ENCODE assay signal across 8 mouse cellular contexts in genomic region chr13:52981441-52982281, GRCm38 (mm10). TPM values are rescaled to one million over a fixed set of nuclear protein-coding genes. Genes with fewer than 3 reads are reported as not detected.
DNase-seq lines count a peak whose midpoint lies in the region; ATAC-seq and TF ChIP-seq lines count a peak whose summit lies in the region.

No protein-coding gene starts in this region.

- no peaks in the 10 kb centered on the region for H3K36me3 ChIP-seq in embryonic facial prominence, embryonic 11.5 days (replicated peaks; ENCODE audit: control insufficient read depth, insufficient read depth, low read depth, low read length)
- no peaks in the 10 kb centered on the region for H3K36me3 ChIP-seq in heart, embryonic 10.5 days
- no peaks in the 10 kb centered on the region for H3K36me3 ChIP-seq in kidney, embryonic 16.5 days (ENCODE audit: insufficient read depth, low read length)
- H3K36me3 ChIP-seq in liver, embryonic 14.5 days (replicated peaks; ENCODE audit: control insufficient read depth, insufficient read depth, low read depth), result no peaks in the 10 kb centered on the region

- no peaks in the 10 kb centered on the region for H3K9me3 ChIP-seq in embryonic facial prominence, embryonic 11.5 days (replicated peaks; ENCODE audit: control insufficient read depth, low read length)
- no peaks in the 10 kb centered on the region for H3K9me3 ChIP-seq in heart, embryonic 10.5 days
- H3K9me3 ChIP-seq in kidney, embryonic 16.5 days (ENCODE audit: low read length), result no peaks in the 10 kb centered on the region
- no peaks in the 10 kb centered on the region for H3K9me3 ChIP-seq in liver, embryonic 14.5 days (ENCODE audit: control insufficient read depth, low read length)

- TF ChIP-seq CTCF in liver, embryonic 14.5 days (IDR thresholded peaks at IDR 0.05; ENCODE audit: low read depth), result no peak

- peak overlapping the region; percentile 97 for H3K4me2 ChIP-seq in embryonic facial prominence, embryonic 11.5 days (ENCODE audit: low read depth, low read length)
- H3K4me2 ChIP-seq in kidney, embryonic 16.5 days (replicated peaks; ENCODE audit: low read depth, low read length), result peak overlapping the region; percentile 100
- peak overlapping the region; percentile 70 for H3K4me2 ChIP-seq in liver, embryonic 14.5 days (ENCODE audit: low read depth)

- DNase-seq in B cell, adult 2 months, result peak; percentile 45 to 47
- peak; percentile 51 for DNase-seq in adipocyte (ENCODE audit: low spot score)
- DNase-seq in embryonic facial prominence, embryonic 11.5 days (ENCODE audit: low spot score), result peak; percentile 48
- peak; percentile 84 for DNase-seq in heart, embryonic 10.5 days (ENCODE audit: low spot score)
- no peak for DNase-seq in liver, embryonic 14.5 days (ENCODE audit: low read depth in 3 of 3, low spot score in 3 of 3)
- peak; percentile 61 for DNase-seq in naive thymus-derived CD4-positive, alpha-beta T cell, adult 2 months (ENCODE audit: low read depth)
- DNase-seq in thymus, adult 18-20 months, result peak; percentile 32 to 48

- H3K9ac ChIP-seq in embryonic facial prominence, embryonic 11.5 days (replicated peaks; ENCODE audit: low read length), result peak overlapping the region; percentile 57
- H3K9ac ChIP-seq in kidney, embryonic 16.5 days (replicated peaks; ENCODE audit: low read length), result peak overlapping the region; percentile 84
- no peak overlapping the region; the same call in 1 of the 2 replicates for H3K9ac ChIP-seq in liver, embryonic 14.5 days (replicated peaks)

- peaks cover 3% of the 10 kb centered on the region for H3K4me1 ChIP-seq in embryonic facial prominence, embryonic 11.5 days (ENCODE audit: control insufficient read depth, insufficient read depth, low read length)
- peaks cover 36% of the 10 kb centered on the region for H3K4me1 ChIP-seq in heart, embryonic 10.5 days
- H3K4me1 ChIP-seq in kidney, embryonic 16.5 days (ENCODE audit: insufficient read depth, low read length), result peaks cover 27% of the 10 kb centered on the region
- H3K4me1 ChIP-seq in liver, embryonic 14.5 days (replicated peaks; ENCODE audit: control insufficient read depth in 2 of 2, insufficient read depth in 2 of 2, low read length in 1 of 2), result peaks cover 0 to 9% of the 10 kb centered on the region in 2 experiments; a peak in 1 of 4 replicates

- peak; percentile 7; the same call in 1 of the 2 replicates for ATAC-seq in embryonic facial prominence, embryonic 11.5 days (replicated peaks; ENCODE audit: insufficient number of reproducible peaks, low FRiP score, low TSS enrichment, low read depth)
- peak; percentile 5 for ATAC-seq in kidney, embryonic 16.5 days (ENCODE audit: low FRiP score, low TSS enrichment)
- peak; percentile 5; the same call in 1 of the 2 replicates for ATAC-seq in liver, embryonic 14.5 days (ENCODE audit: insufficient read depth)

- 1% methylated on average over 51 of the region's 51 CpGs for WGBS in embryonic facial prominence, embryonic 11.5 days
- under 1% methylated on average over 51 of the region's 51 CpGs for WGBS in heart, embryonic 10.5 days
- 1% methylated on average over 51 of the region's 51 CpGs for WGBS in kidney, embryonic 16.5 days
- WGBS in liver, embryonic 14.5 days (ENCODE audit: insufficient replicate concordance), result 1% methylated on average over 51 of the region's 51 CpGs

- no peak for TF ChIP-seq EP300 in liver, embryonic 14.5 days (IDR thresholded peaks at IDR 0.05; ENCODE audit: low read depth)

- no peaks in the 10 kb centered on the region for H3K27me3 ChIP-seq in embryonic facial prominence, embryonic 11.5 days (ENCODE audit: control insufficient read depth, insufficient read depth, low read length)
- H3K27me3 ChIP-seq in heart, embryonic 10.5 days (ENCODE audit: insufficient read depth, poor library complexity, severe bottlenecking), result no peaks in the 10 kb centered on the region; the same call in 1 of the 2 replicates
- H3K27me3 ChIP-seq in kidney, embryonic 16.5 days (ENCODE audit: insufficient read depth, low read length), result peaks cover 2% of the 10 kb centered on the region; the same call in 1 of the 2 replicates
- peaks cover 64% of the 10 kb centered on the region for H3K27me3 ChIP-seq in liver, embryonic 14.5 days (ENCODE audit: control insufficient read depth, insufficient read depth, low read length)

- peak overlapping the region; percentile 89 for H3K4me3 ChIP-seq in embryonic facial prominence, embryonic 11.5 days (ENCODE audit: low read depth, low read length)
- peak overlapping the region; percentile 92 for H3K4me3 ChIP-seq in heart, embryonic 10.5 days
- H3K4me3 ChIP-seq in kidney, embryonic 16.5 days (ENCODE audit: low read length), result peak overlapping the region; percentile 96
- peak overlapping the region; percentile 51 to 64 for H3K4me3 ChIP-seq in liver, embryonic 14.5 days (ENCODE audit: insufficient read depth in 1 of 2, low read depth in 2 of 2, low read length in 2 of 2)

- H3K27ac ChIP-seq in embryonic facial prominence, embryonic 11.5 days (replicated peaks; ENCODE audit: low read depth, low read length), result no peak overlapping the region; the same call in 1 of the 2 replicates
- H3K27ac ChIP-seq in heart, embryonic 10.5 days, result peak overlapping the region; percentile 97
- H3K27ac ChIP-seq in kidney, embryonic 16.5 days (ENCODE audit: low read length), result peak overlapping the region; percentile 44; the same call in 1 of the 2 replicates
- no peak overlapping the region for H3K27ac ChIP-seq in liver, embryonic 14.5 days

RNA-seq across cellular contexts. Expression of gene Nfil3, which starts 0.8 kb away (rescaled TPM):
- 23.9 and 25.4 TPM in 2 replicates for polyA plus RNA-seq in embryonic facial prominence, embryonic 11.5 days (2014; fragmentation: Nextera tagmentation; extraction: Ambion mirVana)
- polyA plus RNA-seq in heart, embryonic 10.5 days (2016; fragmentation: Nextera tagmentation; extraction: Ambion mirVana), result 32.7 and 43.1 TPM in 2 replicates
- 21.4 and 22.9 TPM in 2 replicates for polyA plus RNA-seq in kidney, embryonic 16.5 days (2015; fragmentation: Nextera tagmentation; extraction: Ambion mirVana)
- 0.81 and 1.0 TPM in 2 replicates for polyA plus RNA-seq in liver, embryonic 14.5 days (2012; rRNA removed)
- polyA plus RNA-seq in liver, embryonic 14.5 days (2014; fragmentation: Nextera tagmentation; extraction: Ambion mirVana), result 2.1 and 2.6 TPM in 2 replicates

RNA-seq across cellular contexts. Expression of gene Auh, which starts 52.2 kb away (rescaled TPM):
- 32.8 and 33.1 TPM in 2 replicates for polyA plus RNA-seq in embryonic facial prominence, embryonic 11.5 days (2014; fragmentation: Nextera tagmentation; extraction: Ambion mirVana)
- 44.9 and 53.3 TPM in 2 replicates for polyA plus RNA-seq in heart, embryonic 10.5 days (2016; fragmentation: Nextera tagmentation; extraction: Ambion mirVana)
- 64.1 and 68.0 TPM in 2 replicates for polyA plus RNA-seq in kidney, embryonic 16.5 days (2015; fragmentation: Nextera tagmentation; extraction: Ambion mirVana)
- polyA plus RNA-seq in liver, embryonic 14.5 days (2012; rRNA removed), result 10.7 and 16.1 TPM in 2 replicates
- 26.2 and 26.5 TPM in 2 replicates for polyA plus RNA-seq in liver, embryonic 14.5 days (2014; fragmentation: Nextera tagmentation; extraction: Ambion mirVana)

Comparison
In these comparisons a context has a peak if more than half of its experiments do, and no peak if none do; other contexts are left out.
1. DNase-seq: peak in B cell, adult 2 months (2 of 2), adipocyte (single experiment), embryonic facial prominence, embryonic 11.5 days (single experiment), heart, embryonic 10.5 days (single experiment), naive thymus-derived CD4-positive, alpha-beta T cell, adult 2 months (single experiment) and thymus, adult 18-20 months (2 of 2); none in liver, embryonic 14.5 days (0 of 3).
2. H3K27ac ChIP-seq: peak in heart, embryonic 10.5 days (single experiment) and kidney, embryonic 16.5 days (single experiment); none in embryonic facial prominence, embryonic 11.5 days (single experiment) and liver, embryonic 14.5 days (single experiment).
3. Peak in every context shown above with its lines, with median percentiles within 50 percentile points of each other: ATAC-seq, H3K4me2 ChIP-seq and H3K4me3 ChIP-seq.